Mouse (Mus musculus): Measurements from ENCODE around the gene Tsc22d3.

- TF ChIP-seq CTCF (conservative IDR thresholded peaks at IDR 0.05; ENCODE audit: low read length) (no peak), NANOG (IDR thresholded peaks at IDR 0.05; ENCODE audit: borderline replicate concordance, low read length) (no peak), POU5F1 (IDR thresholded peaks at IDR 0.05; ENCODE audit: borderline replicate concordance, low read length) (no peak)
Observed at GRCm38 (mm10) chrX:140590142-140590541, 10.3 kb downstream of the Tsc22d3 start.

Measured in E14TG2a.4 (cell line).